30 mouse cellular contexts compared by ENCODE assay signal in genomic region chr16:96402294-96402693, GRCm38 (mm10). TPM values are rescaled to one million over a fixed set of nuclear protein-coding genes. Genes with fewer than 3 reads are reported as not detected.
DNase-seq lines count a peak whose midpoint lies in the region; ATAC-seq lines count a peak whose summit lies in the region.
"Had no signal": no experiment of that assay in that cellular context is flagged by ENCODE, and none has a peak within 500 bp of the region (broad histone marks: within the 10 kb centered on the region; RNA-seq: fewer than 3 reads in every experiment).

No protein-coding gene starts in this region.

- WGBS in heart, embryonic 14.5 days: 50% methylated on average over 6 of the region's 6 CpGs
- WGBS in midbrain, embryonic 13.5 days: 55% methylated on average over 6 of the region's 6 CpGs
- 86% methylated on average over 6 of the region's 6 CpGs for WGBS in midbrain, embryonic 10.5 days
- WGBS in midbrain, embryonic 16.5 days: 39% methylated on average over 6 of the region's 6 CpGs

- no peaks in the 10 kb centered on the region for H3K36me3 ChIP-seq in heart, embryonic 14.5 days (ENCODE audit: control insufficient read depth, insufficient read depth, low read length)
- no peaks in the 10 kb centered on the region for H3K36me3 ChIP-seq in midbrain, embryonic 13.5 days
- H3K36me3 ChIP-seq in midbrain, embryonic 10.5 days: no peaks in the 10 kb centered on the region
- H3K36me3 ChIP-seq in midbrain, embryonic 16.5 days (ENCODE audit: control insufficient read depth, insufficient read depth, low read length): no peaks in the 10 kb centered on the region
- H3K36me3 ChIP-seq: embryonic facial prominence, embryonic 15.5 days; hindbrain, embryonic 12.5 days; limb, embryonic 10.5 days; liver, embryonic 15.5 days; lung, embryonic 15.5 days; neural tube, embryonic 13.5 days; stomach, embryonic 15.5 days had no signal

- no peak for DNase-seq in heart, adult 18-20 months
- no peak for DNase-seq in midbrain, embryonic 10.5 days (ENCODE audit: low spot score)
- peak; percentile 51 for DNase-seq in retina, postnatal 1 day
- DNase-seq in left cerebral cortex, adult 11 months (ENCODE audit: low spot score): no peak
- DNase-seq: adrenal gland, adult 2 months; cerebellum, adult 11-12 months; cerebellum, postnatal 25 days; gastrocnemius, postnatal 10 days; kidney, adult 18-20 months; layer of hippocampus, adult 9-11 months; liver; lung, postnatal 4 days; thymus, adult 2 months; thymus, postnatal 4 days had no signal

- H3K9me3 ChIP-seq in heart, embryonic 14.5 days (ENCODE audit: control insufficient read depth, low read length): no peaks in the 10 kb centered on the region
- no peaks in the 10 kb centered on the region for H3K9me3 ChIP-seq in midbrain, embryonic 13.5 days
- no peaks in the 10 kb centered on the region for H3K9me3 ChIP-seq in midbrain, embryonic 10.5 days (replicated peaks)
- H3K9me3 ChIP-seq in midbrain, embryonic 16.5 days (replicated peaks; ENCODE audit: control insufficient read depth, low read length, poor library complexity, severe bottlenecking): no peaks in the 10 kb centered on the region
- H3K9me3 ChIP-seq: embryonic facial prominence, embryonic 15.5 days; hindbrain, embryonic 12.5 days; limb, embryonic 10.5 days; liver, embryonic 15.5 days; lung, embryonic 15.5 days; neural tube, embryonic 13.5 days; stomach, embryonic 15.5 days had no signal

- no peak overlapping the region for H3K9ac ChIP-seq in heart, embryonic 14.5 days (ENCODE audit: low read length)
- no peak overlapping the region for H3K9ac ChIP-seq in midbrain, embryonic 13.5 days (replicated peaks)
- no peak overlapping the region for H3K9ac ChIP-seq in midbrain, embryonic 16.5 days (ENCODE audit: low read depth, low read length)
- H3K9ac ChIP-seq: embryonic facial prominence, embryonic 15.5 days; hindbrain, embryonic 12.5 days; liver, embryonic 15.5 days; lung, embryonic 15.5 days; neural tube, embryonic 13.5 days; stomach, embryonic 15.5 days had no signal

- peak overlapping the region; percentile 17 to 39; a peak in 2 of 4 replicates for H3K27ac ChIP-seq in heart, embryonic 14.5 days (replicated peaks in 1 of 2; ENCODE audit: control insufficient read depth in 1 of 2, insufficient read depth in 1 of 2, low read depth in 2 of 2, low read length in 2 of 2)
- no peak overlapping the region for H3K27ac ChIP-seq in midbrain, embryonic 13.5 days
- H3K27ac ChIP-seq in midbrain, embryonic 10.5 days (replicated peaks): no peak overlapping the region
- H3K27ac ChIP-seq in midbrain, embryonic 16.5 days (ENCODE audit: low read length): peak overlapping the region; percentile 57
- H3K27ac ChIP-seq: embryonic facial prominence, embryonic 15.5 days; hindbrain, embryonic 12.5 days; kidney, postnatal 0 days; left cerebral cortex, adult 2 months; limb, embryonic 10.5 days; liver, embryonic 15.5 days; lung, embryonic 15.5 days; neural tube, embryonic 13.5 days; stomach, embryonic 15.5 days had no signal

- 0 out of 2 replicates have a peak overlapping the region, but pooled peaks have one; percentile 21 for H3K4me2 ChIP-seq in heart, embryonic 14.5 days (ENCODE audit: low read length)
- H3K4me2 ChIP-seq in midbrain, embryonic 13.5 days (replicated peaks): no peak overlapping the region
- H3K4me2 ChIP-seq in midbrain, embryonic 16.5 days (ENCODE audit: low read length): no peak overlapping the region
- H3K4me2 ChIP-seq: embryonic facial prominence, embryonic 15.5 days; hindbrain, embryonic 12.5 days; liver, embryonic 15.5 days; lung, embryonic 15.5 days; neural tube, embryonic 13.5 days; stomach, embryonic 15.5 days had no signal

- no peak overlapping the region for H3K4me3 ChIP-seq in heart, embryonic 14.5 days (ENCODE audit: control insufficient read depth in 1 of 2, insufficient read depth in 1 of 2, low read depth in 1 of 2, low read length in 2 of 2)
- no peak overlapping the region for H3K4me3 ChIP-seq in midbrain, embryonic 13.5 days (replicated peaks)
- no peak overlapping the region for H3K4me3 ChIP-seq in midbrain, embryonic 10.5 days
- H3K4me3 ChIP-seq in midbrain, embryonic 16.5 days (ENCODE audit: low read depth, low read length): no peak overlapping the region
- H3K4me3 ChIP-seq: embryonic facial prominence, embryonic 15.5 days; hindbrain, embryonic 12.5 days; left cerebral cortex, adult 2 months; limb, embryonic 10.5 days; liver, embryonic 15.5 days; lung, embryonic 15.5 days; myocyte; neural tube, embryonic 13.5 days; stomach, embryonic 15.5 days had no signal

- no peak for ATAC-seq in heart, embryonic 14.5 days (ENCODE audit: insufficient number of reproducible peaks, insufficient read depth, low FRiP score, low read depth)
- peak; percentile 50; the same call in 1 of the 2 replicates for ATAC-seq in midbrain, embryonic 13.5 days
- peak; percentile 73 for ATAC-seq in midbrain, embryonic 16.5 days
- ATAC-seq: forebrain, embryonic 16.5 days; inflammation-experienced regulatory T-cells, adult 6 months had no signal

- peaks cover 24 to 43% of the 10 kb centered on the region in 2 experiments for H3K4me1 ChIP-seq in heart, embryonic 14.5 days (ENCODE audit: control insufficient read depth in 2 of 2, insufficient read depth in 2 of 2, low read length in 2 of 2)
- H3K4me1 ChIP-seq in midbrain, embryonic 13.5 days (replicated peaks): no peaks in the 10 kb centered on the region
- H3K4me1 ChIP-seq in midbrain, embryonic 10.5 days: no peaks in the 10 kb centered on the region
- peaks cover 7% of the 10 kb centered on the region; the same call in 1 of the 2 replicates for H3K4me1 ChIP-seq in midbrain, embryonic 16.5 days (ENCODE audit: control insufficient read depth, insufficient read depth, low read length)
- H3K4me1 ChIP-seq: hindbrain, embryonic 12.5 days; liver, embryonic 15.5 days; lung, embryonic 15.5 days; neural tube, embryonic 13.5 days; stomach, embryonic 15.5 days had no signal

- H3K27me3 ChIP-seq in heart, embryonic 14.5 days (ENCODE audit: control insufficient read depth, insufficient read depth, low read length): no peaks in the 10 kb centered on the region
- no peaks in the 10 kb centered on the region for H3K27me3 ChIP-seq in midbrain, embryonic 13.5 days
- H3K27me3 ChIP-seq in midbrain, embryonic 10.5 days (ENCODE audit: low read depth, poor library complexity, severe bottlenecking): no peaks in the 10 kb centered on the region
- H3K27me3 ChIP-seq in midbrain, embryonic 16.5 days (ENCODE audit: control insufficient read depth, insufficient read depth, low read depth, low read length): no peaks in the 10 kb centered on the region
- H3K27me3 ChIP-seq: embryonic facial prominence, embryonic 15.5 days; hindbrain, embryonic 12.5 days; liver, embryonic 15.5 days; lung, embryonic 15.5 days; neural tube, embryonic 13.5 days; stomach, embryonic 15.5 days had no signal

RNA-seq across cellular contexts. Expression of gene Itgb2l, which starts 41.1 kb away (rescaled TPM):
- not detected in 2 replicates for polyA plus RNA-seq in heart, embryonic 14.5 days (2014; fragmentation: Nextera tagmentation; extraction: Ambion mirVana)
- total RNA-seq in heart, adult 18-20 months (2021): not detected
- polyA plus RNA-seq in midbrain, embryonic 13.5 days (2015; fragmentation: Nextera tagmentation; extraction: Ambion mirVana): 0.12 TPM in 1 of 2 replicates, not detected in the other
- polyA plus RNA-seq in midbrain, embryonic 10.5 days (2016; fragmentation: Nextera tagmentation; extraction: Ambion mirVana): not detected in 2 replicates
- not detected in 2 replicates for polyA plus RNA-seq in midbrain, embryonic 16.5 days (2015; fragmentation: Nextera tagmentation; extraction: Ambion mirVana)
- total RNA-seq: adrenal gland, adult 2 months; left cerebral cortex, adult 2 months; MEL had no signal
- polyA plus RNA-seq: adrenal gland, adult 2 months; forebrain, embryonic 16.5 days; hindbrain, embryonic 12.5 days; inflammation-experienced regulatory T-cells, adult 6 months; neural tube, embryonic 13.5 days had no signal

Comparison
In these comparisons a context has a peak if more than half of its experiments do, and no peak if none do; other contexts are left out.
1. H3K27ac ChIP-seq: peak in heart, embryonic 14.5 days (2 of 2) and midbrain, embryonic 16.5 days (single experiment); none in midbrain, embryonic 13.5 days (single experiment) and midbrain, embryonic 10.5 days (single experiment).